Mouse (Mus musculus) midbrain, embryonic 11.5 days (tissue): ENCODE results near the gene Gas2. TPM values are rescaled to one million over a fixed set of nuclear protein-coding genes. Genes with fewer than 3 reads are reported as not detected.

Source experiments
- ATAC-seq: fragments of 200-750 bp; cut with Nextera tagmentation; 2 replicates; pipeline ENCODE4 v1.8.0; 2017; ENCODE audit warnings: moderate TSS enrichment, moderate library complexity; ENCODE audit not compliant: low FRiP score
- DNase-seq: peaks from one replicate; pipeline ENCODE4 v3.0.0; 2015; ENCODE audit warnings: low spot score; ENCODE audit errors: missing footprints
- H3K27ac ChIP-seq: fragments of 300-500 bp; sonication (generic); 2 replicates; pipeline ENCODE4 v1.5.1; 2014; ENCODE audit warnings: low read depth, low read length
- H3K27me3 ChIP-seq: fragments of 300-500 bp; sonication (generic); 2 replicates; pipeline ENCODE4 v1.6.1; 2014; ENCODE audit warnings: mild to moderate bottlenecking, low read length, moderate library complexity, mixed read lengths; ENCODE audit not compliant: control insufficient read depth, insufficient read depth
- H3K36me3 ChIP-seq: fragments of 300-500 bp; sonication (generic); 2 replicates; pipeline ENCODE4 v1.6.1; 2014; ENCODE audit warnings: mild to moderate bottlenecking, low read length, moderate library complexity, mixed read lengths; ENCODE audit not compliant: control insufficient read depth, insufficient read depth
- H3K4me1 ChIP-seq: fragments of 300-500 bp; sonication (generic); 2 replicates; pipeline ENCODE4 v1.6.1; 2014; ENCODE audit warnings: low read length; ENCODE audit not compliant: control insufficient read depth, insufficient read depth
- H3K4me2 ChIP-seq: fragments of 300-500 bp; sonication (generic); 2 replicates; pipeline ENCODE4 v1.6.1; 2014; ENCODE audit warnings: mild to moderate bottlenecking, moderate library complexity
- H3K4me3 ChIP-seq: fragments of 300-500 bp; sonication (generic); 2 replicates; pipeline ENCODE4 v1.5.1; 2014; ENCODE audit warnings: low read depth, low read length
- H3K9ac ChIP-seq: fragments of 300-500 bp; sonication (generic); 2 replicates; pipeline ENCODE4 v1.6.1; 2014; ENCODE audit warnings: low read length
- H3K9me3 ChIP-seq: fragments of 300-500 bp; sonication (generic); 2 replicates; pipeline ENCODE4 v1.6.1; 2016; ENCODE audit warnings: low read length; ENCODE audit not compliant: control insufficient read depth
- WGBS: fragments of 180-500 bp; shearing (Covaris S2); extraction: QIAGEN DNeasy Blood & Tissue Kit; methylation state at CpG from one replicate; pipeline ENCODE4 v1.1.7; 2014; 5-methylcytosine and 5-hydroxymethylcytosine counted together
- polyA plus RNA-seq: library from polyadenylated mRNA; unstranded; fragments of >200 nt; fragmentation: Nextera tagmentation; extraction: Ambion mirVana; gene quantifications from 2 replicates; pipeline ENCODE4 v1.2.1, GENCODE M21; 2014

Gene Gas2
- polyA plus RNA-seq, 1 experiment from 2014 or later, result 33.5 TPM

GRCm38 (mm10) chr7:51894133-51894801, 32.5 kb downstream of the Gas2 start:
- Histone ChIP-seq H3K27ac (no peak overlapping the region), H3K9ac (no peak overlapping the region), H3K9me3 (no peaks in the 10 kb centered on the region), H3K36me3 (no peaks in the 10 kb centered on the region), H3K4me3 (no peak overlapping the region), H3K4me1 (no peaks in the 10 kb centered on the region), H3K4me2 (no peak overlapping the region), H3K27me3 (no peaks in the 10 kb centered on the region)
- no peak for ATAC-seq
- DNase-seq, result no peak
- 81% methylated on average over 4 of the region's 4 CpGs for WGBS

DNA sequence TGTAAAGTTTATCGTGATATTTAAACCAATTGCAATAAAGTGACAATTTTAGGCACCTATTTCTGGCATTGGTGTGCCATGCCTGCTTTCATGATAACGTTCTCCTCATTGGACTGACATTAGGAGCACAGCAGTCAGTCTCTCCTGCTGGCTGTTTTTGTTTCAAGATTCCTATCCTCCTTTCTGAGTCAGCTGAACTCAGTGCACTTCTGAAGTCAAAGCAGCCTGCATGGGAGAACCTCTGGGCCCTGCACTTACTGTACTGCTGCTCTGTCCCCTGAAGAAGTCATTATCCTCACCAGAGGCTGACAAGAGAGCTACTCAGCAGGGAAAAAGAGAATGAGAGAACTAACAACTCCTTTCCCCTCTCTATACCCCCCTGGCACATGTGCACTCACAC, 33.1 kb downstream of the Gas2 start:
- Histone ChIP-seq H3K4me3 (no peak overlapping the region), H3K4me1 (no peaks in the 10 kb centered on the region), H3K27ac (no peak overlapping the region), H3K36me3 (no peaks in the 10 kb centered on the region), H3K27me3 (no peaks in the 10 kb centered on the region), H3K9ac (no peak overlapping the region), H3K9me3 (no peaks in the 10 kb centered on the region), H3K4me2 (no peak overlapping the region)
- DNase-seq, result no peak
- 55% methylated on average over 2 of the region's 2 CpGs for WGBS
- no peak for ATAC-seq

GRCm38 (mm10) chr7:51899066-51899465, 37.3 kb downstream of the Gas2 start:
- H3K4me3 ChIP-seq, result no peak overlapping the region
- ATAC-seq, result no peak

GRCm38 (mm10) chr7:51913292-51914050, 51.7 kb downstream of the Gas2 start:
- H3K9me3 ChIP-seq, result no peaks in the 10 kb centered on the region
- no peaks in the 10 kb centered on the region for H3K36me3 ChIP-seq
- ATAC-seq (no peak), DNase-seq (no peak)
- WGBS, result 90% methylated on average over 3 of the region's 3 CpGs
- no peak overlapping the region for H3K4me3 ChIP-seq
- H3K27ac ChIP-seq, result no peak overlapping the region
- no peaks in the 10 kb centered on the region for H3K27me3 ChIP-seq
- no peak overlapping the region for H3K4me2 ChIP-seq
- H3K4me1 ChIP-seq, result no peaks in the 10 kb centered on the region
- no peak overlapping the region for H3K9ac ChIP-seq

More at GRCm38 (mm10) chr7:51899066-51899465, 37.3 kb downstream of the Gas2 start:
- Histone ChIP-seq H3K9me3 (no peaks in the 10 kb centered on the region), H3K4me2 (no peak overlapping the region), H3K4me1 (no peaks in the 10 kb centered on the region), H3K36me3 (no peaks in the 10 kb centered on the region), H3K27me3 (no peaks in the 10 kb centered on the region), H3K9ac (no peak overlapping the region), H3K27ac (no peak overlapping the region)
- WGBS, result 80% methylated on average over 6 of the region's 6 CpGs
- DNase-seq, result no peak

DNA sequence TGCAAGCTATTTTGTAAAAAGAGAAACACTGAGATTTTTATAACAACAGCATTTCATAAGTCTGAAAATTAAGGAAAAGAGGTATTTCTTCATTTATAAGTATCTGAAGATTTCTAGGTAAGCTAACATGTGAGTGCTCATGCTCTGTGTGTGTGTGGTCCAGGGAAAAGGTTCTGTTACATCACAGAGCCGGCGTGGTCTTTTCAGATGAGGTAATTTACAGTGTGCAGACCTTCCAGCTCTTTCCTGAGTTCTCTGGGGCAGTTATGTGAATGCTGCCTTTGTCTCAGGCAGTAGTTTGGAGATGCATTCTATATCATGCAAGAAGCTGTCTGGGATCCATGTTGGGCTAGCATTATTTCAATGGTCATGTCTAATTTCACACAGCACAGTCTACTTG, 52.3 kb downstream of the Gas2 start:
- ATAC-seq (no peak), DNase-seq (no peak)
- Histone ChIP-seq H3K36me3 (no peaks in the 10 kb centered on the region), H3K4me2 (no peak overlapping the region), H3K4me3 (no peak overlapping the region), H3K4me1 (no peaks in the 10 kb centered on the region), H3K9ac (no peak overlapping the region), H3K27ac (no peak overlapping the region), H3K9me3 (no peaks in the 10 kb centered on the region), H3K27me3 (no peaks in the 10 kb centered on the region)
- WGBS, result 89% methylated on average over 2 of the region's 2 CpGs

GRCm38 (mm10) chr7:51928761-51929519, 67.1 kb downstream of the Gas2 start:
- Histone ChIP-seq H3K9me3 (no peaks in the 10 kb centered on the region), H3K4me3 (no peak overlapping the region), H3K9ac (peak overlapping the region; percentile 49), H3K4me2 (peak overlapping the region; percentile 24), H3K27me3 (no peaks in the 10 kb centered on the region), H3K27ac (peak overlapping the region; percentile 88), H3K36me3 (no peaks in the 10 kb centered on the region), H3K4me1 (peaks cover 16% of the 10 kb centered on the region)
- 15% methylated on average over 10 of the region's 10 CpGs for WGBS
- ATAC-seq, result peak; percentile 94
- DNase-seq, result peak; percentile 89

DNA sequence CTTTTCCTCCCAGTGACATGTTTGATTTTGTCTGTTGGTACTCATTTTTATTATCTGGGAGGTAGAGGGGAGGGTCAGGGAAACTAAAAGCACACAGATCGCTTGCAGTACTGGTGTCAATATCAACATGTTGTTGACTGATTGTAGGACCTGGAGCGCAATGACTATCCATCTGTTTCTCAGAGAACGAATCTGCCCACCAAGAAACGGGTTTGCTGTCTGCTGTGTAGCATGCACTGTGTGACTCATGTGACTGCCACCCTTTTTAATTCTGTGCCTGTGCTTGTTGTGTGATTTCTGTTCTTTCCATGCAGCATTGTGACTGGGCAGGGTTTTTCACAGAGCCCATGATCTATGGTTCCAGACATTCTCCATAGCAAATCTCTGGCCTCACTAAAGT, 69.4 kb downstream of the Gas2 start:
- ATAC-seq (no peak), DNase-seq (peak; percentile 68)
- WGBS, result 89% methylated on average over 4 of the region's 4 CpGs
- Histone ChIP-seq H3K9ac (no peak overlapping the region), H3K27me3 (no peaks in the 10 kb centered on the region), H3K4me1 (peaks cover 16% of the 10 kb centered on the region), H3K4me2 (no peak overlapping the region), H3K27ac (no peak overlapping the region), H3K36me3 (no peaks in the 10 kb centered on the region), H3K9me3 (no peaks in the 10 kb centered on the region), H3K4me3 (no peak overlapping the region)

DNA sequence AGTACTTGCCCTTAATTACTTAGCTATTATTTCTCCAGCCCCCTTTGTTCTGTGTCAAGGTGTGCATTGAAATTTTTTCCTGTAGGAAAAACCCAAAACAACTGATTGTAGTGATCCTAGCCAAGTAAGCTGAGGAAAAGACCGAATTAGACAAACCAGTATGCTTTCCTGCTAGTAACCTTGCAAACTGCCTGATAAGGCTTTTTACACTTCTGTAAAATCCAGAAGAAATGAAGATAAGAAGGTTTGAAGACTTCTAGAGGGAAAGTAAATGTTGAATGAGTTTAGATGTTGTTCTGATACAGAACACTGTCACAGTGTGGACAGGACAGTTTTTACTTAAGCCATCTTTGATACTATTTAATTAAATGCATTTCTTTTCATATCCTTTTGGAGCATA, 75.5 kb downstream of the Gas2 start:
- WGBS, result 95% methylated on average over 1 of the region's 1 CpGs
- Histone ChIP-seq H3K27ac (no peak overlapping the region), H3K27me3 (no peaks in the 10 kb centered on the region), H3K9me3 (no peaks in the 10 kb centered on the region), H3K4me2 (no peak overlapping the region), H3K4me1 (no peaks in the 10 kb centered on the region), H3K4me3 (no peak overlapping the region), H3K9ac (no peak overlapping the region), H3K36me3 (no peaks in the 10 kb centered on the region)
- ATAC-seq (no peak), DNase-seq (peak; percentile 23)

DNA sequence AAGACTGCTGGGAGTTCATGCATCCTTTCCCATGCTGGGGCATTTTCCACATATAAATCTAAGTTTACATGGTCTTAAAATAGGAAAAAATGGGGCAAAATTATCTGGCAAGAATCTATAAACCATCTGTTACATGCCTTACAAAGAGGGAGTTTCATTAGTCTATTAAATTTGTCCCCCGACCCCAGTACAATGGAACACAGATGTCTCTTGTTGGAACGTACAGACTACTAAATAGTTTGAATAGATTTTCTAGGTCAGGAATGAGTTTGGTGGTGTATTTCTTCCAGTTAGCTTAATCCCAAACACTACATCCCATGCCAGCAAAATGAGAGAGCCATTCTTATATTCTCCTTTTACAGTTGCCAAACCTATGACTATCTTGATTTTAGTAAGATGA, 78.6 kb downstream of the Gas2 start:
- no peak overlapping the region for H3K9ac ChIP-seq
- WGBS, result 75% methylated on average over 2 of the region's 2 CpGs
- H3K27me3 ChIP-seq, result no peaks in the 10 kb centered on the region
- no peaks in the 10 kb centered on the region for H3K4me1 ChIP-seq
- H3K36me3 ChIP-seq, result no peaks in the 10 kb centered on the region
- no peak overlapping the region for H3K4me2 ChIP-seq
- H3K27ac ChIP-seq, result no peak overlapping the region
- no peak overlapping the region for H3K4me3 ChIP-seq
- DNase-seq (no peak), ATAC-seq (no peak)
- H3K9me3 ChIP-seq, result no peaks in the 10 kb centered on the region
